Mouse (Mus musculus) gastrocnemius, adult 2 months (tissue): ENCODE measurements around the gene Gtpbp10. TPM values are rescaled to one million over a fixed set of nuclear protein-coding genes. Genes with fewer than 3 reads are reported as not detected.

Experiments used
- DNase-seq: peaks from one replicate; pipeline ENCODE4 v3.0.0; 2022
- H3K27ac ChIP-seq: fragments of 200-600 bp; 2 replicates; pipeline ENCODE4 v1.8.1; 2022; ENCODE audit warnings: mild to moderate bottlenecking
- H3K4me3 ChIP-seq: fragments of 200-600 bp; 2 replicates; pipeline ENCODE4 v1.8.1; 2022; ENCODE audit warnings: mild to moderate bottlenecking, moderate library complexity
- CTCF ChIP-seq: fragments of 200-600 bp; IDR thresholded peaks from 2 replicates; pipeline ENCODE4 v1.8.1; 2022; ENCODE audit warnings: antibody characterized with exemption, mild to moderate bottlenecking, moderate library complexity
- intact Hi-C: fragments of 180-260 bp; cut with DNase I; formaldehyde crosslinking; loops from one replicate; pipeline ENCODE4 v1.15.1; 2025
- long read RNA-seq, 2 experiments: library from polyadenylated mRNA; stranded (forward); transcript quantifications; one replicate each; pipeline ENCODE4 v2.0.0; 2021
- total RNA-seq, 2 experiments: library from RNA; stranded (reverse); gene quantifications; 2 replicates each; pipeline ENCODE4 v1.2.3; 2021

Gene Gtpbp10
- total RNA-seq: 1 to 10 TPM; 7.0 to 8.5 TPM
- long read RNA-seq, experiment 1, partial matches to known transcripts: 0 of 5 reads
- long read RNA-seq, experiment 1, other reads (novel, unspliced or antisense): 1 of 5 reads
- long read RNA-seq, experiment 2, transcript Gtpbp10-202 (10 exons, 2,972 nt): major isoform, 6 of 10 reads
- long read RNA-seq, experiment 2, partial matches to known transcripts: 1 of 10 reads
- long read RNA-seq, experiment 2, other reads (novel, unspliced or antisense): 3 of 10 reads

GRCm38 (mm10) chr5:5559079-5559740 lies at the start of gene Gtpbp10:
Gene Gtpbp10 (minus strand): TSS chr5:5559538.
- peak; percentile 93 for DNase-seq
- no peak for TF ChIP-seq CTCF
- intact Hi-C loops: loop anchor here (5.0 kb wide), 1 partner anchor 47 kb away; the partner anchor contains the start of gene Cldn12
- Histone ChIP-seq H3K4me3 (peak within 1 kb of the TSS; percentile 93), H3K27ac (peak within 1 kb of the TSS; percentile 84)

- no peak for TF ChIP-seq CTCF
- Histone ChIP-seq H3K4me3 (no peak overlapping the region), H3K27ac (no peak overlapping the region)
- DNase-seq: no peak
- intact Hi-C loops: no loop called here
Measured at GRCm38 (mm10) chr5:5587686-5588085, 28.3 kb upstream of the Gtpbp10 start.

- Histone ChIP-seq H3K4me3 (peak within 1 kb of the TSS; percentile 65), H3K27ac (no peak within 1 kb of the TSS)
- no peak for TF ChIP-seq CTCF
- peak; percentile 24 for DNase-seq
- intact Hi-C loops: no loop called here
Measured at GRCm38 (mm10) chr5:5573749-5574317, 14.5 kb upstream of the Gtpbp10 start, which contains the start of gene Gm8773. Gene Gm8773 (plus strand): TSS chr5:5573799.

GRCm38 (mm10) chr5:5562435-5562834 lies 3.1 kb upstream of the Gtpbp10 start:
- DNase-seq: no peak
- Histone ChIP-seq H3K4me3 (no peak overlapping the region), H3K27ac (no peak overlapping the region)
- intact Hi-C loops: no loop called here
- no peak for TF ChIP-seq CTCF

- intact Hi-C loops: no loop called here
- no peak for TF ChIP-seq CTCF
Measured at GRCm38 (mm10) chr5:5561041-5561706, 1.8 kb upstream of the Gtpbp10 start.

GRCm38 (mm10) chr5:5559798-5560197 lies 460 bp upstream of the Gtpbp10 start:
- intact Hi-C loops: loop anchor here (5.0 kb wide), 1 partner anchor 47 kb away; the partner anchor contains the start of gene Cldn12
- Histone ChIP-seq H3K4me3 (peak overlapping the region; percentile 93), H3K27ac (peak overlapping the region; percentile 84)
- no peak for TF ChIP-seq CTCF
- no peak for DNase-seq

More at GRCm38 (mm10) chr5:5561041-5561706, 1.8 kb upstream of the Gtpbp10 start:
- DNase-seq: no peak
- no peak overlapping the region for H3K27ac ChIP-seq
- H3K4me3 ChIP-seq: no peak overlapping the region

GRCm38 (mm10) chr5:5551110-5551509 lies 8.2 kb downstream of the Gtpbp10 start:
- intact Hi-C loops: no loop called here
- TF ChIP-seq CTCF: no peak
- no peak for DNase-seq
- no peak overlapping the region for H3K27ac ChIP-seq
- H3K4me3 ChIP-seq: no peak overlapping the region

GRCm38 (mm10) chr5:5540385-5540784 lies 19.0 kb downstream of the Gtpbp10 start:
- intact Hi-C loops: no loop called here
- TF ChIP-seq CTCF: no peak
- no peak overlapping the region for H3K27ac ChIP-seq
- H3K4me3 ChIP-seq: no peak overlapping the region
- DNase-seq: no peak

GRCm38 (mm10) chr5:5539771-5540170 lies 19.6 kb downstream of the Gtpbp10 start:
- Histone ChIP-seq H3K27ac (no peak overlapping the region), H3K4me3 (no peak overlapping the region)
- intact Hi-C loops: no loop called here
- DNase-seq: no peak
- no peak for TF ChIP-seq CTCF

GRCm38 (mm10) chr5:5536131-5536530 lies 23.2 kb downstream of the Gtpbp10 start:
- intact Hi-C loops: no loop called here
- no peak for DNase-seq
- no peak overlapping the region for H3K27ac ChIP-seq
- H3K4me3 ChIP-seq: no peak overlapping the region
- no peak for TF ChIP-seq CTCF

GRCm38 (mm10) chr5:5533656-5534420 lies 25.5 kb downstream of the Gtpbp10 start:
- no peak overlapping the region for H3K4me3 ChIP-seq
- no peak for TF ChIP-seq CTCF
- no peak for DNase-seq
- intact Hi-C loops: no loop called here
- H3K27ac ChIP-seq: no peak overlapping the region

- H3K4me3 ChIP-seq: peak overlapping the region; percentile 92
- no peak for TF ChIP-seq CTCF
- no peak for DNase-seq
- intact Hi-C loops: no loop called here
- H3K27ac ChIP-seq: no peak overlapping the region; the same call in 1 of the 2 replicates
Measured at GRCm38 (mm10) chr5:5515411-5515810, 43.9 kb downstream of the Gtpbp10 start.
